Mouse (Mus musculus) cerebellum, adult 9-11 months (tissue): ENCODE data around the gene Yme1l1.
A peak's percentile ranks its signal among the peaks of the same experiment; 100 is the strongest.

ENCODE experiments used
- DNase-seq: peaks from one replicate; pipeline ENCODE4 v3.0.0; 2022

Gene Yme1l1

DNA sequence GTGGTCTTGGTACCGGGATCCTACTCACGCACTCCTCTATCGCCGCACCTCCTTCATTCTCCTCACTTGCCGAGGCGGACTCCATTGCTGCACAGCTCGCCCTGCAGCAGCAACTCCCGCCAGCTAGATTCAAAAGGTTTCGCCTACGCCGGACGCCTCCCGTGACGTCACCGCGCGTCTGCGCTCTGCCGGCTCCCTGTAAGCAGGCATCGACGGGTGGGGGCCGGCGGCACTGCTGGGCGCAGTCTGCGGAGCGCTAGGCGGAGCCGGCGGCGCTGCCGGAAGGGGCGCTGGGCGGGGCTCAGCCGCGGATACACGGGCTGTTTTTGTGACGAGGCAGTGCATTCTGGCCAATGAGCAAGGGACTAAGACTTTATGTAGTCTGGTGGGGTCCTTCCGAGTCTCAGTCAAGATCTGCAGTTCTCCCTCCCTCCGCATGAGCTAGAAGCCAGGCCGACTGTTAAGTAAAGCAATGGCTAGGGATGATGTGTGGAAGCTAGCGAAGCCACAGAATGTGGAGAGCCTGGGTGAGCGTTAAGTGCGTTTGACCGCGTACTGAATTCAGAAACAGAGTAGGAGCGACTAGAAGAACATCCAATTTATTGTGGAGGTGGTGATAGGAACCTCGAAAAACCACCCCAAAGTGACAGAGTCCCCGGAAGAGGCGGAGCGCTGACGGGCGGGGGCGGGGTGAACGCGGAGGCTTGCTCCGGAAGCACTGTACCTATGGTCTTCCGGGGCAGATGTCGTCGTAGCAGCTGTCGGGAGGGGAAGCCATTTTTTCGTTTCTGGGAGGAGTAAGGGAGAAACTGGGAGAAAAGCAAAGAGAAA is at the start of gene Yme1l1, which contains the start of gene Mastl:
Gene Yme1l1 (plus strand): TSS at position 593 of the 831 bp plus-strand sequence.
Gene Mastl (minus strand): TSS at position 248 of the 831 bp plus-strand sequence.
- peak; percentile 98 for DNase-seq

DNA sequence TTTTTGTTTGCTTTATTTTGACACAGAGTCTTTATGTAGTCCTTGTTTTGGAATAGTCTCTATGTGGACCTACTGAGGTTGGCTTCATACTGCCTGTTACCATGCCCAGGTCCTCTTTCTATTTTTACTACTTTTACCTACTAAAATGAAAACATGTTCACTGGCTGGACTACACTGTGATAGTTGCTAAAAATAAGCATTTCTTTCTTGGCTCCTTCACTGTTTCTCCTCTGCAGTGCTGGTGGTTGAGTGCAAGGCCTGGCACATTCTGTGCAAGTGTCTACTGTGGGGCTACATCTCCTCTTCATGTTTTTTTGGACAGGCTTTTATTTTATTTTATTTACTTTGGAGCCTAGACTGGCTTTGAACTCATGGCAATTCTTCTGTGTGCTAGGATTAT is 36.6 kb upstream of the Yme1l1 start:
- DNase-seq = no peak

DNA sequence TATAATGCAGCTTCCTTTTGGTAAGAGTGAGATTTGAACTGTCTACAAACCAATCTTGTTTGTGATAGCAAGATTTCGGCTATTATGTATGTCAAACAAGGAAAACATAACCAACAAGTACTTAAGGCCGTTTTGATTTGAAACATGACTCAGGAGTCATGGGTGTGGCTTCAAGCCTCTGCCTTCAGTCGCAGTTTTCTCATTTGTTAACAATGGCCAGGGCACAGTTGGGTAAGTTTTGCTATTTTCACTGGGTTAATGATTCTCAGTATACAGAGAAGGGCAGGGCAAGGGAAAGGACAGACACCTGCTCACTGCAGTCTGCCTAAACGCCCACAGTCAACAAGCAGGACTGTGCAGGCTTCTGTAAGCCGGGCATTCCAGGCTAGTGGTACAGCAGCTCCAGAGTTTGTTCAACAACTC is 959 bp upstream of the Yme1l1 start:
- no peak for DNase-seq

DNA sequence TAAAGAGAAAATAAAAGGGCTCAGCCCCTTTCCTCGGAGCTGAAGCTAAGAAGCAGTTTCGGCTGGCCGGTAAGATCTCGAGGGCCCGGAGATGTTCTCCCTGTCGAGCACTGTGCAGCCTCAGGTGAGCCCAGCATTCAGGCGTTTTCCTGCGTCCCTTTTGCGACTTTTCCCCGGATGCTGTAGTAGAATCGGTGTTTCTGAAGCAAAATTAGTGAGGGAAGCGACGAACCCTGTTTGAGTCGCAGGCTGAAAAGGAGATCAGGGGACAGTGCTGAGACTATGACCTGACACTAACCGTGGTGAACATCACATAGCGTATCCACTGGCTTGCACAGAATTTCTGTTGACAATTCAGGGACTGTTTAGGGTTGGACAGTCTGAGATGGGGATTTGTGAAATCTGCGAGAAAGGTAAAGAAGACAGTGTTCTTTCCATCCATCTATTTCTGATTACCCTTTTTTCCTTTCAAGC is 476 bp downstream of the Yme1l1 start:
- no peak for DNase-seq

DNA sequence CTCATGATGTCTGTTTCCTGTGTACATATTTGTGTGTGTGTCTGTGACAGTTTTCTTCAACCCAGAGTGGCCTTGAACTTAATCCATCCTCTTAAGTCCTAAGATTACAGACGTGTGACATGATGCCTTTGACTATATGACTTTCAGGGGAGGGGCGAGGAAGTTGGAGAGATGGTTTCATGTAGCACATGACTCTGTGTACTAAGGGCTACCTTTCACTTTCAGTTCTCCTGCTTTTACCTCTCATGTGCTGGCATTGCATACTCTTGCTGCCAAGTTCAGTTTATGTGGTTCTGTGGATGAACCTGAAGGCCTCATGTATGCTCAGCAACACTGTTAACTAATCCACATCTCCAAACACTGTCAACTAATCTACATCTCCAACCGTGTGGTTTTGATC is 16.1 kb downstream of the Yme1l1 start:
- DNase-seq = no peak

DNA sequence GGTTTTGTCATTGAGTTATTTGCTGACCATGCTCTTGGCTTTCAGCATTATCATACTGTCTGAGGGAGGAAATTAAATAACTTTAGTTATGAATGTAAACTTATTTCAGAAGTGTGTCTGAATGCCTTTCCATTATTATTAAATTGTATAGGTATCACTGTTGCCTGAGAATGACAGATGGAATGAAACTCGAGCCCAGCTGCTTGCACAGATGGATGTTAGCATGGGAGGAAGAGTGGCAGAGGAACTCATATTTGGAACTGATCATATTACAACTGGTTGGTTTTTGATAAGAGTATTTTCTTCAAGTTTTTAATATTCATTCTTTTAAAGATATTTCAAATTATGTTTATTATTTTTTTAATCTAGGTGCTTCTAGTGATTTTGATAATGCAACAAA is 38.2 kb downstream of the Yme1l1 start:
- DNase-seq = no peak

DNA sequence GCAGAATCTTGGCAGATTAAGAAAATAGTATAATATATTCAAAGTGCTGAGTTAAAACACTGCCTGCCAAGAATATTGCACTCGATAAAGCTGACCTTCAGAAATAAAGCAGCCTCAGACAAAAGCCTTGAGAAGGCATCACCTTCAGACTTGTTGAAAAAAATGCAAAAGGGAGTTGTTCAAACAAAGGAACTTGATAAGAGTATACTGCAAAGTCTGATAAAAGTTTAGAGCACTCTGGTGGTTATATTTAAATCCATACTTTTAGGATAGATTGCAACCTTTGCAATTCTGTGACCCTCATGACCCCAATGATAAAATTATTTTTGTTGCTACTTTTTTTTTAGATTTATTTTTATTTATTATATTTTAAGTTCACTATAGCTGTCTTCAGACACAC is 44.9 kb downstream of the Yme1l1 start:
- no peak for DNase-seq

DNA sequence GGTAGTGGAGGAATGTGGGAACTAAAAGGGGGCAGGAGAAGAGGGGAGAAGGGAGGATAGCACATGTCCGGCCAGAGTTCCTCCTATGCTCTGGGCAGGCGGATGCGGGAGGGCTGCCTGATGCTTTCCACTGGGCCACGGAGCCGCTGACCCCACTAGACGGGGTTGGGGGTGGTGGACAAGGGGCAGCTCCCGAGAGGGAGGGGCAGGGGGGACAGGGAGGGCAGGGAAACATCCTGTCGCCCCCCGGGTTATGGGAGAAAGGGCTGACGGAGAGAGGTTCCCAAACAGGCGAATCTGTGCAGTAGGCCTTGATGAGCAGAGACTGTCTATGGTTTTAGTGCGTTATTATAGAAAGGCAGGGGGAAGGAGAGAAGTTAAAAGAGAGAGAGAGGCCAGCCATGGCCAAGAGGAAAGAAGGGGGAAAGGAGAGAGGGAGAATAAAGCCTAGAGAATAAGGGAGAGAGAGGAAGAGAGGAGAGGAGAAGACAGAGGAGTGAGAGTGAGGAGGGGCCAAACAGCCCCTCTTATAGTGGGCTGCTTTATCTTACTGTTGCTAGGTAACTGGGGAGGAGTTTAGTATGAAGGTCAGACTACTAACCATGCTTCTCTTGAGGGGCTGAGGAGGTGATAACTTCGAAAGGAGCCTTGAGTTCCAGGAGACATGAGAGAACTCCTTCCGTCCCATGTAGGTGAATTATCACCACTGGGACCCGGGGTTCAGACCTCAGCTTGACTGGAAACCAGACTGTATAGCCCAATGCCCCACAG is 46.9 kb downstream of the Yme1l1 start:
- DNase-seq = no peak

DNA sequence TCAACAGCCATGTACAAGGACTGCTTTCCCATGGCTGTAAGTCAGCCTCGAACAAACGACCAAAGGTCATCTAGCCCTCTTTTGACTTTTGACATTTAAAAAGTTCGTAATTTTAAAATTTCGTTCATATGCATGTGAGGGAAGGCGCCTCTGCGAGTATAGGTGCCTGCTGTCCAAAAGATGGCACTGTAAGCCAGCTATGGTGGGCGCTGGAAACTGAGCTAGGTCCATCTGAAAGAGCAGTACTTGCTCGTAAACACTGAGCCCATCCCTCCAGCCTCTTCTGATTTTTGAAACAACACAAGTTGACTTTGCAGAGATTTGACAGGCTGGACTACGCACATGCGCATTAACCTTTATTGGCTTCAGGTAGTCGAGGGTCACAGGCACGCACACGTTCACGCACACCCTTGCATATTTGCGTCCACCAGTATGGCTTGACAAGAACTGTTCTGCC is 50.9 kb downstream of the Yme1l1 start, which contains the start of gene 4931423N10Rik:
Gene 4931423N10Rik (plus strand): TSS at position 407 of the 457 bp plus-strand sequence.
- no peak for DNase-seq

DNA sequence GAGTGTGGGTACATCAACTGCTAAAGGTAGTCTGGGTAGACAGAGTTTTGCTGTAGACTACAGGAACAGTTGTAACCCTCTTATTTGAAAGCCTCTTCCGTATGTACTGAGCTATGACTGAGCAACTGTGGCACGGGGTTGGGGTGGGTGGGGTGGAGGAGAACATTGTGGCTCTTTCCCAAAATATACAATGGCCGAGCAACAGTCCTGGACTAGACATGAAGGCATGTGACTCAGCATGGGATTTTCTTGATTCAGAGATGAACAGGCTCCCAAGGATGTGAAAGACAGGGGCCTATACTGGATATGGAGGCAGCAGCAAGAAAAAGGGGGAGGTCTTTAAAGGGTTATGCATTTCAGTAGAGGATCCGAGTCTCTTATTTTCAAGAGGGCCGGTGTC is 57.5 kb downstream of the Yme1l1 start:
- no peak for DNase-seq

DNA sequence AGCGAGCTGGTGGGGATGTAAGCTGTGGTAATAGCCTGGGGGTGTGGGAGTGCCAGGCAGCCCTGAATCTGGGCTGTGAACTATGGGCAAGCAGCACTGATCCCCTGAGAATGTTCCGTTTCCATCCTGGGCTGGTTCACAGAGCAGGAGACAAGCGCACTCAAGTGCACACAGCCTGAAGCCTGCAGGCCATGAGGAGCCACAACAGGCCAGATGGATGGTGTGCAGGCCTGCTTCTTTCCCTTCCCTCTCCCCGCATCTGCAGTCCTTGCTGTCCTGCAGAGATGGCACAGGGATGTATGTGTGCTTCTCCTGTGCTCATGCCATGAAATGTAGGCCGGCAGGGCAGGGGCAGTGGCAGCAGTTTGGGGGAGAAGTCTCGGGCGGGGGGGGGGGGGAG is 69.0 kb downstream of the Yme1l1 start:
- no peak for DNase-seq

DNA sequence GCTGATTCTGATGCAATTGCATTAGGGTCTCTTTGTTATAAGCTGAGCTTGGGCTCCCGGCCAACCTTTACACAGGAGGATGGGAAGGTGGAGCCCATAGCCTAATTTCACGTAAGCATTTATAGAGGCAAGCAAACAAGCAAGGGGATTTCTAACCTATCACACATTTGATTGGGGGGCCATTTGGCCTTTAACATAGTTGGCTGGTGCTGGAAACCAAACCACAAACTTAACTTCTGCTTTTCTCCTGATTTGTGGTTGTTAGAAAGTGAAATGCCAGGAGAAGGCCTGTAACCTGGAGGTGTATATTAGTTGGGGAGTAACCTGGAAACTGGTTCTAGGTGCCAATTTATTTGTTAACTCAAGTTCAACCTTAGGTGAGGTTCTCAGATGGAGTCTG is 72.3 kb downstream of the Yme1l1 start:
- DNase-seq = no peak

DNA sequence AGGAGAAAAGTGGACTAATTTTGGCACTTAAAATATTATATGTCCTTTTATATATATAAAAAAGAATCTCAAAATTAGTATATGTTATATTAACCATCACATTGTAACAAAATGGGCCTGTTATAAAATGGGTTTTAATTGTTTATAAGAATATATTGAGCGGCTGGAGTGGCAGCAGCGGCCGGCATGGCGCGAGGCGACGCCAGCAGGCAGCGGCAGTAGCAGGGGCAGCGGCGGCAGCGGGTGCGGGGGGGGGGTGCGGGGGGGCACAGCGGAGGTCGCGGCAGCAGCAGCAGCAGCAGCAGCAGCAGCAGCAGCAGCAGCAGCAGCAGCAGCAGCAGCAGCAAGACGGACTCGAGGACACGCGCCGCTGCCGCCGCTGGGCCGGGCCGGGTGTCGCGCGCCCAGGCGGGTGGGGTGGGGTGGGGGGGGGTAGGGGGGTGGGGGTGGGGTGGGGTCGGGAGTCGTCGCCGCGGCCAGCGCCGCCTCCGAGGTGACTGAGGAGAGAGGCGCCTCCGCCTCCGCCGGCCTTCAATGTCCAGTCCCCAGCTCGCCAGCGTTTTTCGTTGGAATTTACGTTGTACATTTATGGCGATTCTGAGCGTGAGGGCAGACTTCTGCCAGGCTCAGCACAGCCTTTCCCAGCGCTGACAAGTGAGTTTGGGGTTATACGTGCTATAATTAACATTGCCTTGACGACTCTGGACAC is 78.0 kb downstream of the Yme1l1 start:
- no peak for DNase-seq
